Mouse (Mus musculus) stomach, postnatal 0 days (tissue): ENCODE results near the gene Negr1. TPM values are rescaled to one million over a fixed set of nuclear protein-coding genes. Genes with fewer than 3 reads are reported as not detected.
"Not testable (repeated sequence)": the region's sequence is repeated elsewhere in the genome, so short reads cannot be mapped to it uniquely, and the experiment has no call there.

ENCODE experiments used
- ATAC-seq: fragments of 200-750 bp; cut with Nextera tagmentation; 2 replicates; pipeline ENCODE4 v1.8.0; 2017; ENCODE audit not compliant: low FRiP score, low TSS enrichment
- DNase-seq: peaks from one replicate; pipeline ENCODE4 v3.0.0-alpha.2; 2016; ENCODE audit warnings: low spot score
- H3K27ac ChIP-seq: fragments of 300-500 bp; sonication (generic); replicated peaks from 2 replicates; pipeline ENCODE4 v1.5.1; 2014; ENCODE audit warnings: mild to moderate bottlenecking, control low read depth
- H3K27me3 ChIP-seq: fragments of 300-500 bp; sonication (generic); 2 replicates; pipeline ENCODE4 v1.6.1; 2014; ENCODE audit warnings: low read length; ENCODE audit not compliant: control insufficient read depth, insufficient read depth
- H3K36me3 ChIP-seq: fragments of 300-500 bp; sonication (generic); 2 replicates; pipeline ENCODE4 v1.6.1; 2014; ENCODE audit warnings: low read length, mixed read lengths; ENCODE audit not compliant: control insufficient read depth, insufficient read depth
- H3K4me1 ChIP-seq: fragments of 300-500 bp; sonication (generic); replicated peaks from 2 replicates; pipeline ENCODE4 v1.6.1; 2014; ENCODE audit warnings: antibody characterized with exemption; ENCODE audit not compliant: control insufficient read depth, insufficient read depth
- H3K4me2 ChIP-seq: fragments of 300-500 bp; sonication (generic); replicated peaks from 2 replicates; pipeline ENCODE4 v1.6.1; 2014; ENCODE audit warnings: low read depth, mild to moderate bottlenecking, control low read depth, moderate library complexity
- H3K4me3 ChIP-seq: fragments of 300-500 bp; sonication (generic); 2 replicates; pipeline ENCODE4 v1.5.1; 2014; ENCODE audit warnings: low read depth, low read length, control low read depth
- H3K9ac ChIP-seq: fragments of 300-500 bp; sonication (generic); 2 replicates; pipeline ENCODE4 v1.6.1; 2014; ENCODE audit warnings: mild to moderate bottlenecking, low read length, control low read depth, mixed read lengths
- H3K9me3 ChIP-seq: fragments of 300-500 bp; sonication (generic); 2 replicates; pipeline ENCODE4 v1.6.1; 2016; ENCODE audit warnings: low read length; ENCODE audit not compliant: control insufficient read depth
- CTCF ChIP-seq: IDR thresholded peaks from 2 replicates; pipeline ENCODE4 v1.5.1; 2016; ENCODE audit warnings: antibody characterized with exemption, low read depth, mild to moderate bottlenecking, moderate library complexity
- EP300 ChIP-seq: optimal IDR thresholded peaks from 2 replicates; pipeline ENCODE3; 2016; ENCODE audit warnings: antibody characterized with exemption
- WGBS: fragments of 180-500 bp; shearing (Covaris S2); extraction: QIAGEN DNeasy Blood & Tissue Kit; methylation state at CpG from one replicate; pipeline ENCODE4 v1.1.7; 2014; 5-methylcytosine and 5-hydroxymethylcytosine counted together
- polyA plus RNA-seq: library from polyadenylated mRNA; unstranded; fragments of >200 nt; fragmentation: Nextera tagmentation; extraction: Ambion mirVana; gene quantifications from 2 replicates; pipeline ENCODE4 v1.2.1, GENCODE M21; 2015

Negr1 gene
- polyA plus RNA-seq, 1 experiment from 2014 or later, result 1.5 TPM

GRCm38 (mm10) chr3:157036568-157036967, 475.0 kb downstream of the Negr1 start:
- H3K4me3 ChIP-seq, result no peak overlapping the region
- TF ChIP-seq EP300 (no peak), CTCF (no peak)
- no peaks in the 10 kb centered on the region for H3K4me1 ChIP-seq
- H3K27ac ChIP-seq, result no peak overlapping the region
- ATAC-seq (no peak), DNase-seq (no peak)
- no peaks in the 10 kb centered on the region for H3K36me3 ChIP-seq
- no peak overlapping the region for H3K4me2 ChIP-seq
- no peaks in the 10 kb centered on the region for H3K27me3 ChIP-seq
- no peaks in the 10 kb centered on the region for H3K9me3 ChIP-seq
- no peak overlapping the region for H3K9ac ChIP-seq
- 53% methylated on average over 1 of the region's 1 CpGs for WGBS

- DNase-seq (no peak), ATAC-seq (no peak)
- WGBS, result 57% methylated on average over 5 of the region's 5 CpGs
- H3K4me1 ChIP-seq, result no peaks in the 10 kb centered on the region
- H3K27me3 ChIP-seq, result no peaks in the 10 kb centered on the region
- H3K9me3 ChIP-seq, result no peaks in the 10 kb centered on the region
- no peak overlapping the region for H3K9ac ChIP-seq
- no peaks in the 10 kb centered on the region for H3K36me3 ChIP-seq
- no peak overlapping the region for H3K4me2 ChIP-seq
- TF ChIP-seq CTCF (no peak), EP300 (no peak)
- no peak overlapping the region for H3K4me3 ChIP-seq
- H3K27ac ChIP-seq, result no peak overlapping the region
Observed at GRCm38 (mm10) chr3:157040619-157041018, 479.0 kb downstream of the Negr1 start.

GRCm38 (mm10) chr3:157044565-157044964, 483.0 kb downstream of the Negr1 start:
- H3K9me3 ChIP-seq, result no peaks in the 10 kb centered on the region
- H3K27ac ChIP-seq, result no peak overlapping the region
- H3K9ac ChIP-seq, result no peak overlapping the region
- WGBS, result 85% methylated on average over 2 of the region's 2 CpGs
- no peaks in the 10 kb centered on the region for H3K4me1 ChIP-seq
- H3K4me3 ChIP-seq, result no peak overlapping the region
- no peak overlapping the region for H3K4me2 ChIP-seq
- DNase-seq (no peak), ATAC-seq (no peak)
- no peaks in the 10 kb centered on the region for H3K36me3 ChIP-seq
- H3K27me3 ChIP-seq, result no peaks in the 10 kb centered on the region
- TF ChIP-seq CTCF (no peak), EP300 (no peak)

DNA sequence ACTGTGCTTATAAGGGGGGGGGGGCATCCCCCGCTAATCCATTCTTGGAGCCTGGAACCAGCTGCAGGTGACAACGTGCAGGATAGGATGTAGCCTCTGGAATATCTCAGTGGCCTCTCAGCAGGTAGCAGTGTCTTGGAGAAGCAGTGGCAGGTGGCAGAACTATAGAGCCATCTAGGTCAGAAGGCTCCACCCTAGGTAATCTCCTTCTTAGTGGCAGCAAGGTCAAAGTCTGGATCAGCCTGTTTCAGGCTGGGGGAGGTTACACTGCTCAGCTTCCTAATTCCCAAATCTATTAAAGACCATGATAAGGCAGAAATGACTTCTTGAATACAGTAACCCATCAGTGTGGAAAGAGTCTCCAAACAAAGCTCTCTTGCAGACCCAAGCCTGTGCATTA, 502.8 kb downstream of the Negr1 start:
- not testable (repeated sequence) for H3K27me3 ChIP-seq, H3K9ac ChIP-seq, ATAC-seq, H3K27ac ChIP-seq, H3K9me3 ChIP-seq, H3K4me3 ChIP-seq, H3K4me2 ChIP-seq, DNase-seq, H3K36me3 ChIP-seq, H3K4me1 ChIP-seq
- 79% methylated on average over 2 of the region's 2 CpGs for WGBS

DNA sequence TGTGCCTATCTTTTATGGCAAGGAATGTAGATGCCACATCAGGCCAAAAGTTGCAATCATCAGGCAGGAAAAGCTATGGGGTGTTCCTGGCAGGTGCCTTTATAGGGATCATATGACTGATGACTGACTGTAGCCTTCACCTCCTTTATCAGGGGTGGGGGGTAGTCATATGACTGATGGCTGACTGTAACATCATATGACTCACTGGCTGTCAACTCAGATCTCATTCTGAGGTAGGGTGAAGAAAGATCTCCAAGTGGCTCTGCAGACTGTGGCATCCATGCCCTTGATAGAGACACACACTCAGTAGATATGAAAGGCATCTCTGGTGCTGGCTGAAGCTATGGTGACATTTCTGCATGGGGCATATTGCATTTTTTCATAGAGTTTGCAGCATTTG, 504.7 kb downstream of the Negr1 start:
- DNase-seq (no peak), ATAC-seq (no peak)
- Histone ChIP-seq H3K27ac (no peak overlapping the region), H3K9me3 (no peaks in the 10 kb centered on the region), H3K27me3 (no peaks in the 10 kb centered on the region), H3K4me2 (no peak overlapping the region), H3K36me3 (no peaks in the 10 kb centered on the region), H3K4me3 (no peak overlapping the region), H3K4me1 (no peaks in the 10 kb centered on the region), H3K9ac (no peak overlapping the region)
- TF ChIP-seq EP300, result no peak
- no peak for TF ChIP-seq CTCF

GRCm38 (mm10) chr3:157079250-157079965, 517.8 kb downstream of the Negr1 start:
- WGBS, result 51% methylated on average over 2 of the region's 2 CpGs
- Histone ChIP-seq H3K9me3 (no peaks in the 10 kb centered on the region), H3K36me3 (no peaks in the 10 kb centered on the region), H3K27me3 (no peaks in the 10 kb centered on the region), H3K9ac (no peak overlapping the region), H3K4me3 (no peak overlapping the region), H3K27ac (no peak overlapping the region), H3K4me2 (no peak overlapping the region), H3K4me1 (no peaks in the 10 kb centered on the region)
- ATAC-seq (no peak), DNase-seq (no peak)
- no peak for TF ChIP-seq EP300
- TF ChIP-seq CTCF, result no peak
